Mouse (Mus musculus): Measurements from ENCODE around the gene Ptprn2. TPM values are rescaled to one million over a fixed set of nuclear protein-coding genes. Genes with fewer than 3 reads are reported as not detected.

Ptprn2 gene
- polyA plus RNA-seq, 1 experiment from 2014 or later = 0.30 TPM

- no peak for TF ChIP-seq CTCF (IDR thresholded peaks at IDR 0.05; ENCODE audit: low read depth)
- H3K4me3 ChIP-seq (ENCODE audit: low read depth, low read length) = no peak overlapping the region
- no peaks in the 10 kb centered on the region for H3K9me3 ChIP-seq (ENCODE audit: low read depth, low read length)
- no peak overlapping the region for H3K27ac ChIP-seq (ENCODE audit: low read depth)
- H3K4me1 ChIP-seq (ENCODE audit: insufficient read depth) = no peaks in the 10 kb centered on the region
- ATAC-seq (ENCODE audit: insufficient read depth) (no peak), DNase-seq (peak; percentile 36)
- no peak overlapping the region for H3K4me2 ChIP-seq
- no peaks in the 10 kb centered on the region for H3K36me3 ChIP-seq (ENCODE audit: insufficient read depth)
- no peaks in the 10 kb centered on the region for H3K27me3 ChIP-seq (ENCODE audit: insufficient read depth, low read length)
- no peak overlapping the region for H3K9ac ChIP-seq
Measured at GRCm38 (mm10) chr12:116846220-116846619, 360.7 kb downstream of the Ptprn2 start.

- DNase-seq = no peak
- Histone ChIP-seq H3K4me1 (ENCODE audit: insufficient read depth) (no peaks in the 10 kb centered on the region), H3K27me3 (ENCODE audit: insufficient read depth, low read length) (no peaks in the 10 kb centered on the region), H3K4me2 (no peak overlapping the region), H3K27ac (ENCODE audit: low read depth) (no peak overlapping the region), H3K4me3 (ENCODE audit: low read depth, low read length) (no peak overlapping the region), H3K9ac (no peak overlapping the region), H3K9me3 (ENCODE audit: low read depth, low read length) (no peaks in the 10 kb centered on the region), H3K36me3 (ENCODE audit: insufficient read depth) (no peaks in the 10 kb centered on the region)
- WGBS = 84% methylated on average over 4 of the region's 4 CpGs
- TF ChIP-seq CTCF (IDR thresholded peaks at IDR 0.05; ENCODE audit: low read depth) = no peak
- ATAC-seq (ENCODE audit: insufficient read depth) = no peak
Measured at GRCm38 (mm10) chr12:116847021-116847420, 361.5 kb downstream of the Ptprn2 start.

GRCm38 (mm10) chr12:116856307-116856706 lies 370.8 kb downstream of the Ptprn2 start:
- H3K27me3 ChIP-seq (ENCODE audit: insufficient read depth, low read length) = no peaks in the 10 kb centered on the region
- 66% methylated on average over 7 of the region's 7 CpGs for WGBS
- H3K4me3 ChIP-seq (ENCODE audit: low read depth, low read length) = no peak overlapping the region
- no peak overlapping the region for H3K9ac ChIP-seq
- DNase-seq (no peak), ATAC-seq (ENCODE audit: insufficient read depth) (no peak)
- no peak overlapping the region for H3K27ac ChIP-seq (ENCODE audit: low read depth)
- H3K4me1 ChIP-seq (ENCODE audit: insufficient read depth) = no peaks in the 10 kb centered on the region
- H3K36me3 ChIP-seq (ENCODE audit: insufficient read depth) = no peaks in the 10 kb centered on the region
- no peak overlapping the region for H3K4me2 ChIP-seq
- H3K9me3 ChIP-seq (ENCODE audit: low read depth, low read length) = no peaks in the 10 kb centered on the region
- no peak for TF ChIP-seq CTCF (IDR thresholded peaks at IDR 0.05; ENCODE audit: low read depth)

- WGBS = 84% methylated on average over 4 of the region's 4 CpGs
- Histone ChIP-seq H3K27me3 (ENCODE audit: insufficient read depth, low read length) (no peaks in the 10 kb centered on the region), H3K4me1 (ENCODE audit: insufficient read depth) (no peaks in the 10 kb centered on the region), H3K4me3 (ENCODE audit: low read depth, low read length) (no peak overlapping the region), H3K9me3 (ENCODE audit: low read depth, low read length) (no peaks in the 10 kb centered on the region), H3K27ac (ENCODE audit: low read depth) (no peak overlapping the region), H3K9ac (no peak overlapping the region), H3K4me2 (no peak overlapping the region), H3K36me3 (ENCODE audit: insufficient read depth) (no peaks in the 10 kb centered on the region)
- ATAC-seq (ENCODE audit: insufficient read depth) (no peak), DNase-seq (no peak)
- TF ChIP-seq CTCF (IDR thresholded peaks at IDR 0.05; ENCODE audit: low read depth) = no peak
Measured at GRCm38 (mm10) chr12:116861360-116862017, 376.0 kb downstream of the Ptprn2 start.

GRCm38 (mm10) chr12:116863291-116863899 lies 377.9 kb downstream of the Ptprn2 start:
- Histone ChIP-seq H3K27ac (ENCODE audit: low read depth) (no peak overlapping the region), H3K4me3 (ENCODE audit: low read depth, low read length) (no peak overlapping the region), H3K36me3 (ENCODE audit: insufficient read depth) (no peaks in the 10 kb centered on the region), H3K4me2 (no peak overlapping the region), H3K9ac (no peak overlapping the region), H3K4me1 (ENCODE audit: insufficient read depth) (no peaks in the 10 kb centered on the region), H3K9me3 (ENCODE audit: low read depth, low read length) (no peaks in the 10 kb centered on the region), H3K27me3 (ENCODE audit: insufficient read depth, low read length) (no peaks in the 10 kb centered on the region)
- TF ChIP-seq CTCF (IDR thresholded peaks at IDR 0.05; ENCODE audit: low read depth) = no peak
- WGBS = 68% methylated on average over 4 of the region's 4 CpGs
- no peak for ATAC-seq (ENCODE audit: insufficient read depth)
- no peak for DNase-seq

- Histone ChIP-seq H3K36me3 (ENCODE audit: insufficient read depth) (no peaks in the 10 kb centered on the region), H3K27me3 (ENCODE audit: insufficient read depth, low read length) (no peaks in the 10 kb centered on the region), H3K9ac (no peak overlapping the region), H3K4me2 (no peak overlapping the region), H3K4me3 (ENCODE audit: low read depth, low read length) (no peak overlapping the region), H3K9me3 (ENCODE audit: low read depth, low read length) (no peaks in the 10 kb centered on the region), H3K4me1 (ENCODE audit: insufficient read depth) (no peaks in the 10 kb centered on the region), H3K27ac (ENCODE audit: low read depth) (no peak overlapping the region)
- DNase-seq (no peak), ATAC-seq (ENCODE audit: insufficient read depth) (no peak)
- no peak for TF ChIP-seq CTCF (IDR thresholded peaks at IDR 0.05; ENCODE audit: low read depth)
- 92% methylated on average over 1 of the region's 1 CpGs for WGBS
Measured at GRCm38 (mm10) chr12:116873866-116874585, 388.5 kb downstream of the Ptprn2 start.

Data from lung, embryonic 14.5 days (tissue).